Mouse (Mus musculus) lung, postnatal 0 days (tissue): ENCODE results near the gene Gm49486.

Experiments used
- CTCF ChIP-seq: IDR thresholded peaks from 2 replicates; pipeline ENCODE4 v1.5.1; 2016; ENCODE audit warnings: antibody characterized with exemption, mild to moderate bottlenecking
- EP300 ChIP-seq: IDR thresholded peaks from 2 replicates; pipeline ENCODE4 v1.6.1; 2016; ENCODE audit warnings: antibody characterized with exemption, mild to moderate bottlenecking, control low read depth

GRCm38 (mm10) chr15:79210357-79210756 is 18.8 kb upstream of the Gm49486 start:
- TF ChIP-seq CTCF: no peak
- no peak for TF ChIP-seq EP300
